Mouse (Mus musculus): ENCODE data around the gene Olfr874. TPM values are rescaled to one million over a fixed set of nuclear protein-coding genes. Genes with fewer than 3 reads are reported as not detected.
"Not testable (repeated sequence)": the region's sequence is repeated elsewhere in the genome, so short reads cannot be mapped to it uniquely, and the experiment has no call there.

Olfr874 gene
- not detected for total RNA-seq (2022)

DNA sequence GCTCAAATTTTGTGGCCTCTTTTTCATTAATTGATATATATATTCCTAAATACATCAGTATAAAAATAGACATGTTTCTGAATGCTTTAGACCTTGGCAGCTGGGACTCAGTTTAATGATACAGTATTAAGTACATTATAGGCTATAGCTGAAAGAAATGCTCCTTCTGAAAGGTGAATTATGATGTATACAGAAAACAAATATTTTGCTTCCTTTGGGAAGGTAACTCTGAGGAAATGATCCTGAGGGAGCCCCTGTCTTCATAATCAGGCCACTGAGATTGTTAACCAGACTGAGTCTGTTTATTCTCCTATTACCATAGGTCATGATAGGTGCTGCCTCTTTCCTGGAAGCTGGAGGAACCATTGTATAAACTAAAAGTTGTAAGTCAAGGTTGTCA, at the start of gene Olfr874:
Gene Olfr874 (plus strand): TSS at position 301 of the 400 bp plus-strand sequence.
- DNase-seq (ENCODE audit: low spot score in 2 of 2): no peak

DNA sequence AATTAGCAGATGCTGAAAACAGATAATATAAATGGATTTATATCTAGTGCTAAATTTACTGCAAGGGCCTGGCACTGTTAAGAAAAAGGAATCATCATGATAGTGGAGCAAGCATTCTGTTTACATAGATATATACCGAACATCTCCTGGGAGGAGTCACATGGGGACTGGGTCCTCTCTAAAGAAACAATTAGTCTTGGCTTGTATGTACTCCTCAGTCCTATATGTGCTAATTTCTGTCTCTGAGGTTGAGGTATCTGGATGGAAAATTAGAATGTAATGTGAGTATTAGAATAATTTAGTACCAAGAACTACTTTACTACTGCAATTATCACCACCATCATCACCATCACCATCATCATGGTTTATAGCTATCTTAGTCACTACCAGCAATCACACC, 28.8 kb upstream of the Olfr874 start, which contains the start of gene Olfr160:
Gene Olfr160 (minus strand): TSS at position 101 of the 400 bp plus-strand sequence.
- DNase-seq (ENCODE audit: low spot score in 2 of 2): no peak

DNA sequence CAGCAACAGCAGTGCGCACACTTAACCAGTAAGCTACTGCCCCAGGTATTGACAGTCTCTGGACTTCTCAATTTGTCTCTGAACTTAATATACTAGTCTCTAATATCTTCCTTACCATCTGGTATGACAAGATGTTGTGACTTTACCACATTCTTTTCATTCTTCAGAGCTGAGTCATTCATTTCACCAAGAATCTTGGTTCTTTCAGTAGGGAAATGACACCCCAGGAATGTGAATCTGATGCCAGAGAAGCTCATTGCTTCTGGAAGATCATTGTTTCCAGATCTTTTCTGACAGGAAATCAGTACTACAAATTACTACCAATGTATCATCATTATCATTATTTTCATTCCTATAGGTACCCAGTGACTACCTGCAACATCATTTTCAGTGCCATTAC, 10.6 kb upstream of the Olfr874 start:
- no peak for DNase-seq (ENCODE audit: low spot score in 2 of 2)

DNA sequence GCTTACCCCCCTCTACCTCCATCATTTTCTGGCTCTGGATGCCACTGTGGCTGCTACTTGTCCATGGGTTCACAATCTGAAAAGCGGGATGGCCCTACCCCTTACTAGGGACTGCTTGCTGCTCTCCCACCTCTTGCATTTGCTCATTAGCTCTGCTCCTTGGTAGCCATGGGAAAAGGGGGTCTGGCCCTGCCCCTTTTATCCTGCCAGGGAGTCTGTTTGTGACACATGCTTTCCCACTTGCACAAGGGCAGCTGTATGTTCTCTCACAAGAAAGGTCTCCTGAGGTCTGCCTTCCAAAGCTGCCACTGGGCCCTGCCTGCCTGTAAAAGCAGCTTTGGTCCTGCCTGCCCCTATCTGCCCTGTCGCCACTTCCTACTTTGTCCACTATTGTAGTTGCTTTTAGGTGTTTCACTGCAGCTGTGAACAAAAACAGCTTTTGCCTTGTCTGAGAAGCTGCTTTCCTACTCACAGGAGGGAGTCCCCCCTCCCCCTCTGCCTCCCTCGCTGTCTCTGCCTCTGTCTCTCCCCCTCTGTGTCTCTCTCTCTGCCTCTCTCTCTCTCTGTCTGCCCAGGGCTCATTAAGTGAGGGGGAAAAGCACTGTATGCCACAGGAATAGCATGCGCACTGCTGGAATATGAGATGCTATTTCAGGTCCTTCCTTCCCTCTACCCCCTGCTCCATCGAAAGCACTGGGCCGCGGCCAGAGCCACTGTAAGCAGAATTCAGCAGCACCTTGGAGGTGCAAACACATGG, 5.6 kb downstream of the Olfr874 start:
- DNase-seq (ENCODE audit: low spot score in 2 of 2): no peak

DNA sequence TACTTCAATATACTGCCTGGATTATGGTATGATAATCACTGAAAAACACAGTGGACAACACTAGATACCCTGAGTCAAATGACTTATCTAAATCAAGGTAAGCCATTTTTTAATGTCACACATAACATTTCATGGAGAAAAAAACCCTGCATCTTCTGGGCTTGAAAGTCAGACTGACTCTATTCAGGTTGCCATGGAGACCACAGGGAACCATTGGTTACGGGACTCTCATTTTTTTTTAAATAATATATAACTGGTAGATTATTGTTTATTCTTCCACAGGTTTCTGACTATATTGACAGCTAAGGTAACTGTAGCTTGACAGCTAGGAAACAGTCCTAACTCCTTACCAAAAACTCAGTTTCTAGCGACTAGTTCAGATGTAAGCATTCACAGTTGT, 6.6 kb downstream of the Olfr874 start:
- DNase-seq (ENCODE audit: low spot score in 2 of 2): no peak

DNA sequence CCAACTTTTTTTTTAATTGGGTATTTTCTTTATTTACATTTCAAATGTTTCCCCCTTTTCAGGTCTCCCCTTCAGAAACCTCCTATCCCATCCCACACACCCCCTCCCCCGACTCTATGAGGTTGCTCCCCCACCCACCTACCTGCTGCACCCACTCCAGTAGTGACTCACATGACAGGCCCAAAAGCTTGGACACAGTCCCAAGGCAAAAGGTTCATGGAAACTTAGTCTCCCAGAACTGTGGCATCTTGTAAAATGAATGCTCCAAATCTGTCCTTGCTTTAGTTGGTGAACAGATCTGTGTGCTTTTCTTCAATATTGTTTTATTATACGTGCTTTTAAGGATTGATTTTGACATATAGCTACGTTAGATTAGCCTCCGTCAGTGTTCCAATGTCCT, 7.1 kb downstream of the Olfr874 start:
- DNase-seq (ENCODE audit: low spot score in 2 of 2): no peak

DNA sequence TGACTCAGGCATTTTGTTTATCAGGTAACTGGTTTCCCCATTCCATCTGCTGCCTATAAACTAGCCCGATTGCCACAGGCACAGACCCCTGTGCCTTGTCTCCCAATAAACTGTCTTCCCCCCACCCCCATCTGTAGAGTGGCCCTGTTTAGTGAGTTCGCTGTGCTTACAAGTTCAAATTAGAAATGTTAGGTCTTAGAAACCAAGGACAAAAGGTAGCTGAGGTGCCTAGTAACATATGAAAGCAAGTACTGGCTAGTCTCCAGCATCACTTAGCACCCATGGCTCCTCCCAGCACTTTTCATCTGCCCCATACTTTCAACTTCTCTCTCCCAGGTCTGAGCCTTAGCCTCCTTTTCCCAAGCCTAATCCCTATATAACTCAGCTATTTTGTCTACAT, 16.8 kb downstream of the Olfr874 start:
- no peak for DNase-seq (ENCODE audit: low spot score in 2 of 2)

DNA sequence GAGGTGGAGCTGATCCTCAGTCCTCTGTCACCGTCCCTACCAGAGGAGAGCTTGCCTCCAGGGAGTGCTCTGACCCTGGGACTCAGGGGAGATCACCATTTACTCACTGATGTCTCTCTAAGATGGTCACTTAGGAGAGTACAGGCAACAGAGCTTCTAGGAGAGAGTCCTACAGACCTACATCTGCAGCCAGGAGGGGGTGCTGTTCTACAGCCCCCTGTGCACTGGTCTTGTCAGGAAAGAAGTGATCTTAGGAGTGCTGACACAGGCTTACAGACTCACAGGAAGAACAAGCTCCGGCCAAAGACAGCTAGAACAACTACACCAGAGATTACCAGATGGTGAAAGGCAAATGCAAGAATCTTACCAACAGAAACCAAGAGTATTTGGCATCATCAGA, 17.6 kb downstream of the Olfr874 start:
- no peak for DNase-seq (ENCODE audit: low spot score in 2 of 2)

DNA sequence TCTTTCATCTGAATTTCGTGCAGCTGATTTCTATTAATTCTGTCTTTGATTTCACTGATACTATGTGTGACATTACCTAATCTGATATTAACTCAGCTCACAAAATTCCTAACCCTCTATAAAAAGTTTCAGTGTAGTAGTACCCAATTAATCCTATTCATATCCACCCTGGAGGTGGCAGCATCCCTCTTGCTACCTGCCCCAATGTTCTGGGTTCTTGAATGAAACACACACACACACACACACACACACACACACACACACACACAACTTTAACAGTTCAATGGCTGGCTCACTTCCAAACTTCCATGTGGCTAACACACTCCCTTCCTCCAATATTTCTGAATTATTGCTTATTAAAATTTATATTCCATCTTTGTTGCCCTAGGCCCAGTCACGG, 25.8 kb downstream of the Olfr874 start:
- no peak for DNase-seq (ENCODE audit: low spot score in 2 of 2)

DNA sequence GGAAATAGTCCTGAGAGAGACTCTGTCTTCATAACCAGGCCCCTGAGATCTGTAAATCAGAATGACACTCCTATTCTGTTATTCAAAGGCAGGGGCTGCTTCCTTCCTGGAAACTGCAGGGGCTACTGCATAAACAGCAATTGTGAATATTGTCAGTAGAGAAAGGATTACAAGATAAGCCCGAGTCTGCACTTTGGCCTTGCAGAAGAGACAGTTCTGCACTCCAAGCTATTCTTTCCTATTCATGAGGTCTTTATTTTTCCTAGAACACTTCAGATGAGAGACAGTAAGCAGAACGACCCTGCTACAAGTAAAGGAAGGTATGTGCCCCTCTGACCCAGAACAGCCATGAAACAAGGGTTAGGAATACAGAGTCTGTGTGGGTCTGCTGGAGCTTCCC, 26.9 kb downstream of the Olfr874 start, which contains the start of gene Olfr875:
Gene Olfr875 (plus strand): TSS at position 99 of the 400 bp plus-strand sequence.
- no peak for DNase-seq (ENCODE audit: low spot score in 2 of 2)

DNA sequence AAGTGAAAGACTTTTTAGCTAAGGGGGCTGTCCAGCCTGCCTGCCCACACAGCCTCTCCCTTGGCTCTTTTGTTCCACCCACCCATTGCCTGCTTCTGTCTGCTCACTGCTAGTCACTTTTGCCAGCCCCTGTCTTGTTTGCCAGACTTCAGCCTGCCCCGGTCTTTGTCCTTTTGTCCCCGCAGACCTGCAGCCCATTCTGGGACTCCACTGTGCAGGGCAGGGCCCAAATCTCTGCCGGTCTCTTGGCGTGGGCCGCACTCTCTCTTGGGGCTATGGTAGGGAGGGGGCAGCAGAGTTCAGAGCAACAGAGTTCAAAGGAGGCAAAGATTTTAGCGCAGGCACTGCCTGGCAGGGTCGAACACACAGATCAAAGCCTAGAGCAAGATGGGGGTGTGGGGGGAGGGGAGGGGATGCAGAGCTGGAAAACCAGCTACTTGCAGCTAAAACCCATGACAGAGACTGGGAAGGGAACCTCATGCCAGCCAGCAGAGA, 37.9 kb downstream of the Olfr874 start:
- no peak for DNase-seq (ENCODE audit: low spot score in 2 of 2)

DNA sequence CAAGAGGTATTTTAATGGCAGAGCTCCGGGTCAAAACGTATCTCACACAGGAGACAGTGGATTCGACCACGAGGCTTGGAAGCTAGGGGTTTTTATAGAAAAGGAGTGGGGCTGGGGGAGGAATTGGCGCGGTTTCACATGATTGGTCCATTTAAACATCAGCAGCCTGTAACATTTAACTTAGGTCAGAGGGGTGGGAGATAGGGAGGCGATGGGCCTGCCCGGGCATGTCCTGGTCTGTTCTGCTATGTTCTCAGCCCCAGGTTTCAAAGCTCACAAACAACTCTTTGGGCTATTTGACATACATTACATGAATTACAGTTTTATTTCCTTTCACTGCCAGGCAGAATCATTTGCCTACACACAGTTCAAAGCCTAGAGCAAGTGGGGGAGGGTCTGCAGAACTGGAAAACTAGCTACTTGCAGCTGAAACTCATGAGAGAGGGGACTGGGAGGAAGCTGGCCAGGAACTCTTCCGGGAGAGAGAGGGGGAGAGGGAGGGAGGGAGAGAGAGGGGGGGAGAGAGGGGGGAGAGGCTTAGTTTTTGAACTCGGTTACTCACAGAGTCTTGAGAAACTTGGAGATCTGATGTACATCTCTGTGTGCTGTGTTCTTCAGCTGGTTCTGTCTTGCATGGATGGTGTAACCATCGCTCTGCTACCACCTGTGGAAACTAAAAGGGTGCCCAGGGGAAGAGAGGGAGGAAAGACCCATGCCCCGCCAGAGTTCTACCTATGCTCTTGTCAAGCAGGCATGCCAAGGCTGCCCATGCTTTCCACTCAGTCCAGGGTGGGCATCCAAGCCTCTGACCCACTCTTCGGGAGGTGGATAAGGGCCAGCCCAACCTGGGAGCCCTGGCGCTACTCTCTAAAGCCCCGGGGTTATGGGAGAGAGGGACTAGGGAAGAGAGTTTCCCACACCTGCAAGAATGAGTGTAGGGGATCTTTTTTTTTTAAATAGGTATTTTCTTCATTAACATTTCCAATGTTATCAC, 38.8 kb downstream of the Olfr874 start:
- DNase-seq (ENCODE audit: low spot score in 2 of 2): not testable (repeated sequence)

DNA sequence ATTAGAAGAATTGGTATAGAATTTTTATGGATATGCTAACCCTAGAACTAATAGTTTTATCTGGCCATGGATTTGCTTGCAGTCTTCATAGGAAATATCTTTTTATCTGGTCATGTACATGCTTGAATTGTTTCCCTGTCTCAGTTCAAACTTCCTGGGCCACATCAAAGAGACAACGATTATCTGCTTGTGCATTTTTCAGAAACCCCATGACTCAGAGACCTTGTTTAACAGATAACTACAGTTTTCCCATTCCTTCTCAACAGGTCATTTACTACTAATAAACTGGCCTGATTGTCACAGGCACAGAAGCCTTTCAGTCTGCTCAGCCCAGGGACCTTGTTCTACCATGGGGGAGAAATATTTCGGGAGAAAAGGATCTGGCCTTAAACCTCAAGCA, 41.5 kb downstream of the Olfr874 start:
- no peak for DNase-seq (ENCODE audit: low spot score in 2 of 2)

Other genes starting within 250 kb of the Olfr874 start
- gene Esam, start 217.0 kb upstream of the Olfr874 start, total RNA-seq (2022): 10 to 100 TPM; 11.7 to 19.3 (median 15.3) TPM
- 1 to 10 TPM in 1 of 4 experiments, under 1 TPM in 3; 0.70 to 2.1 (median 0.78) TPM for gene Vsig2, start 205.9 kb upstream of the Olfr874 start, total RNA-seq (2022)
- under 1 TPM; 0.44 to 0.67 (median 0.55) TPM for gene Nrgn, start 192.2 kb upstream of the Olfr874 start, total RNA-seq (2022)
- 1 to 10 TPM; 3.5 to 5.0 (median 4.1) TPM for gene Siae, start 189.4 kb upstream of the Olfr874 start, total RNA-seq (2022)
- gene Spa17, start 131.4 kb upstream of the Olfr874 start, total RNA-seq (2022): 1 to 10 TPM; 1.6 to 3.1 (median 2.2) TPM
- 10 to 100 TPM; 27.5 to 33.7 (median 28.8) TPM for gene Tbrg1, start 87.8 kb upstream of the Olfr874 start, total RNA-seq (2022)
- gene Panx3, start 75.9 kb upstream of the Olfr874 start, total RNA-seq (2022): not detected
- not detected for gene Olfr160, start 28.9 kb upstream of the Olfr874 start, total RNA-seq (2022)
- not detected for gene Olfr875, start 26.8 kb downstream of the Olfr874 start, total RNA-seq (2022)
- gene Olfr876, start 57.9 kb downstream of the Olfr874 start, total RNA-seq (2022): not detected
- not detected for gene Olfr877, start 109.2 kb downstream of the Olfr874 start, total RNA-seq (2022)
- gene Olfr145, start 151.6 kb downstream of the Olfr874 start, total RNA-seq (2022): not detected
- gene Olfr878, start 172.7 kb downstream of the Olfr874 start, total RNA-seq (2022): not detected
- not detected for gene Olfr881, start 246.7 kb downstream of the Olfr874 start, total RNA-seq (2022)